In genomic region chr13:3525611-3526051, GRCm38 (mm10) we compare ENCODE assay signal across 11 mouse cellular contexts. TPM values are rescaled to one million over a fixed set of nuclear protein-coding genes. Genes with fewer than 3 reads are reported as not detected.
DNase-seq lines count a peak whose midpoint lies in the region; ATAC-seq and TF ChIP-seq lines count a peak whose summit lies in the region.
"Had no signal": no experiment of that assay in that cellular context is flagged by ENCODE, and none has a peak within 500 bp of the region (broad histone marks: within the 10 kb centered on the region; RNA-seq: fewer than 3 reads in every experiment).

No protein-coding gene starts in this region.

- H3K4me1 ChIP-seq in kidney, embryonic 14.5 days (ENCODE audit: control insufficient read depth, insufficient read depth, low read length), result no peaks in the 10 kb centered on the region
- peaks cover 31% of the 10 kb centered on the region for H3K4me1 ChIP-seq in bone marrow macrophage, adult 2 months (ENCODE audit: control insufficient read depth, insufficient read depth, low read length)

- H3K27ac ChIP-seq in kidney, embryonic 14.5 days (ENCODE audit: low read depth, low read length), result no peak overlapping the region
- peak overlapping the region; percentile 76 for H3K27ac ChIP-seq in bone marrow macrophage, adult 2 months (ENCODE audit: insufficient read depth, low read depth, low read length)
- H3K27ac ChIP-seq: layer of hippocampus, adult 2 months; midbrain, embryonic 13.5 days had no signal

- TF ChIP-seq POLR2A in bone marrow macrophage, adult 2 months (IDR thresholded peaks at IDR 0.05; ENCODE audit: borderline replicate concordance, low read depth, low read length), result no peak

- H3K9ac ChIP-seq in kidney, embryonic 14.5 days (ENCODE audit: low read depth, low read length), result no peak overlapping the region
- H3K9ac ChIP-seq: forebrain, postnatal 0 days; midbrain, embryonic 13.5 days had no signal

- H3K27me3 ChIP-seq in kidney, embryonic 14.5 days (ENCODE audit: control insufficient read depth, insufficient read depth, low read length), result no peaks in the 10 kb centered on the region
- H3K27me3 ChIP-seq: midbrain, embryonic 13.5 days had no signal

- no peak overlapping the region for H3K4me3 ChIP-seq in kidney, embryonic 14.5 days (ENCODE audit: low read length)
- no peak overlapping the region for H3K4me3 ChIP-seq in bone marrow macrophage, adult 2 months (ENCODE audit: insufficient read depth, low read length)
- H3K4me3 ChIP-seq: layer of hippocampus, adult 2 months; midbrain, embryonic 13.5 days had no signal

- no peak for TF ChIP-seq CTCF in bone marrow macrophage, adult 2 months (IDR thresholded peaks at IDR 0.05; ENCODE audit: low read depth, low read length)

- 69% methylated on average over 4 of the region's 4 CpGs for WGBS in kidney, embryonic 14.5 days

- peak; percentile 69 to 75 for DNase-seq in kidney, adult 8-10 months
- no peak for DNase-seq in adipocyte (ENCODE audit: low spot score)
- DNase-seq in c-Kit-positive CD71-positive TER-119-positive erythroid progenitor cells, embryonic 14.5 days (ENCODE audit: low spot score), result no peak
- DNase-seq: forebrain, postnatal 0 days; heart, postnatal 10 days had no signal

- no peaks in the 10 kb centered on the region for H3K9me3 ChIP-seq in kidney, embryonic 14.5 days (ENCODE audit: control insufficient read depth, low read length)
- H3K9me3 ChIP-seq: midbrain, embryonic 13.5 days had no signal

- ATAC-seq in kidney, embryonic 14.5 days (ENCODE audit: low FRiP score, low TSS enrichment), result no peak
- ATAC-seq in inflammation-experienced regulatory T-cells, adult 6 months, result peak; percentile 3
- peak; percentile 18; the same call in 1 of the 2 replicates for ATAC-seq in monocyte, adult 5-6 weeks (replicated peaks; ENCODE audit: insufficient number of reproducible peaks, low FRiP score, low TSS enrichment, poor library complexity, severe bottlenecking)
- ATAC-seq: forebrain, postnatal 0 days; midbrain, embryonic 13.5 days had no signal

- no peaks in the 10 kb centered on the region for H3K36me3 ChIP-seq in kidney, embryonic 14.5 days (ENCODE audit: control insufficient read depth, insufficient read depth, low read length)
- H3K36me3 ChIP-seq: midbrain, embryonic 13.5 days had no signal

- H3K4me2 ChIP-seq in kidney, embryonic 14.5 days (replicated peaks; ENCODE audit: low read depth, low read length), result no peak overlapping the region
- H3K4me2 ChIP-seq: midbrain, embryonic 13.5 days had no signal

RNA-seq across cellular contexts. Expression of gene Gdi2, which starts 12.2 kb away (rescaled TPM):
- 412 and 465 TPM in 2 replicates for polyA plus RNA-seq in kidney, embryonic 14.5 days (2014; fragmentation: Nextera tagmentation; extraction: Ambion mirVana)
- polyA plus RNA-seq in bone marrow macrophage, adult 2 months (2012; ENCODE audit: insufficient read depth, insufficient read length, missing spikeins), result 1,054 and 1,106 TPM in 2 replicates
- polyA plus RNA-seq in inflammation-experienced regulatory T-cells, adult 6 months (2017; shearing (Covaris generic)), result 1,000 to 10,000 TPM in 1 of 3 experiments, 100 to 1,000 TPM in 2; 827 to 1,261 (median 893) TPM
- 468 to 620 TPM (median 514 TPM) in 3 replicates for total RNA-seq in monocyte, adult 5-6 weeks (2017)

Comparison
In these comparisons a context has a peak if more than half of its experiments do, and no peak if none do; other contexts are left out.
1. DNase-seq: peak in kidney, adult 8-10 months (2 of 2); none in adipocyte (single experiment) and c-Kit-positive CD71-positive TER-119-positive erythroid progenitor cells, embryonic 14.5 days (single experiment).